Mouse (Mus musculus): ENCODE results near the gene Lcn9. TPM values are rescaled to one million over a fixed set of nuclear protein-coding genes. Genes with fewer than 3 reads are reported as not detected.

The Lcn9 gene
- not detected in 2 replicates for polyA plus RNA-seq (2016; fragmentation: Nextera tagmentation; extraction: Ambion mirVana)

DNA sequence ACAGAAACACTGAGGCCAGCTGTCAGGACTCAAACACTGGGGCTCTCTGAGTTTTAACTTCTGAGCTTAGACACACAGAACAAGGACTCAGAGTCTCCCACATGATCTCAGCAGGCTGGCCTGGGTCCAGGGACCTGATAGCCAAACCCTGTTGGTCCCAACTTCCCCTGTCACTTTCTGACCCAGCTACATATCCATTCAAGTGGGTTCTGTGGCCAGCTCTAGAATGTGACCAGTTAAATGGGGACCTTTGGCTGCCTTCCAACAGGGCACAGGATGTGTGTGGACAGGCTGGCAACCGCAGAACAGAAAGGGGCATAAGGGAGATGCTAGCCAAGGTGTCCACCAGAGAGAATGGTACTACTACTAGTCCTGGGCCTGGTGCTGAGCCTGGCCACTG is at the start of gene Lcn9:
TSS of gene Lcn9 (plus strand) at position 348 of the 400 bp plus-strand sequence.
- Histone ChIP-seq H3K27ac (no peak within 1 kb of the TSS), H3K4me3 (no peak within 1 kb of the TSS), H3K36me3 (no peaks in the 10 kb centered on the region), H3K27me3 (replicated peaks) (no peaks in the 10 kb centered on the region), H3K9ac (no peak within 1 kb of the TSS), H3K4me1 (no peaks in the 10 kb centered on the region), H3K9me3 (no peaks in the 10 kb centered on the region), H3K4me2 (replicated peaks) (no peak within 1 kb of the TSS)
- 100% methylated on average over 1 of the region's 1 CpGs for WGBS
- no peak for ATAC-seq (ENCODE audit: low FRiP score, low read depth)

DNA sequence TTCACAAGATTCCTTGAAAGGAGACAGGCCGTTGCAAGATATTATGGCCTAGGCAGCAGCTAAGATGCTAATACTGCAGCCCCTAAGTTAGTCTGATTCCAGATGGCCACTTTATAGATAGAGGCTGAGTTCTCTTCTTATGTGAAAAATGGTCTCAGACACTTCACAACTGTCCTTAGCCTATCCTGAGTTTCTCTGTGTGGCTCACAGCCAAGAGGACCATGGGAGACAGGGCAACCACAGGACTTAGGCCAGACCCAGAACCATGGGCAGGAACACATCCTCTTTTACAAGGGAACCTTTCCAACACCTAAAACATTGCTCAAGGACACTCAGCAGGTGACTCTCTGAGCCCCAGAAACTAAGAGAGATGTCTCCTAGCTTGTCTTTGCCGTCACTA is 49.4 kb upstream of the Lcn9 start:
- Histone ChIP-seq H3K27me3 (replicated peaks) (no peaks in the 10 kb centered on the region), H3K9ac (no peak overlapping the region), H3K36me3 (no peaks in the 10 kb centered on the region), H3K27ac (no peak overlapping the region), H3K4me1 (no peaks in the 10 kb centered on the region), H3K4me2 (replicated peaks) (no peak overlapping the region), H3K4me3 (no peak overlapping the region), H3K9me3 (no peaks in the 10 kb centered on the region)
- 93% methylated on average over 2 of the region's 2 CpGs for WGBS
- no peak for ATAC-seq (ENCODE audit: low FRiP score, low read depth)

DNA sequence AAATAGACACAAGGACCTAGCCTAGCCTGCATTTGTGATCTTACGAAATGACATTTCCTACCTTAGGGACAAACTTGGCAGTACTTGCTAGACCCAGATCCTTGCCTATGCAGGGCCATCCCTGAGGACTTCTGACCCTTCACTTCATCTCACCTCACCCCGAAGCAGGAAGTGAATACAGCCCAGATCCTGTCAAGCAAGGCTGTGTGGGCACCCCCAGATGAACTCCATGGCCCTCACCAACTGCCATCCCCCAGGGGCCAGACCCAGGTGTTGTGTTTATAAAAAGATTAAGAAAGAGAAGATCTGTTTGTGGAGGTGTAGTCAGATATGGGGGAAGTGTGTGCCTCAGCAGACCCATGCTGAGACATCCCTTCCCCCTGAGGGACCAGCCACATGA is 48.3 kb upstream of the Lcn9 start:
- no peaks in the 10 kb centered on the region for H3K27me3 ChIP-seq (replicated peaks)

DNA sequence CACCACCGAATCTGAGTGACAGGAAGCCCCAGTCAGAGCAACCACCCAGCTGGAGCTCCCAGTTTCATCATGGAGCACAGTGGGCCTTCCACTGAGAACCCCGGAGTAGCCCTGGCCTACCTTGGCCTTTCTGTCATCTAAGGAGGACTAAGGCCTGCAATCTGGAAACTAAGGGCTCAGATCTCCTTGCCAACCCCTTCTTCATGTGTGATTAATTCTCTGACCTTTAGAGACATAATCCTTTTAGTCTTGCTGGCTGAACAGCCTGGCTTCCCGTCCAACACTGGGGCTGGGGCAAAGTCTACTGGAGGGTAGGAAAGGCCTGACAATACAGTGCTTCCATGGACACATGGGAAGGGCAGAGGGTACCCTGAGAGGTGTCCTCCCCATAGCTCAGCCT is 47.0 kb upstream of the Lcn9 start:
- Histone ChIP-seq H3K9me3 (no peaks in the 10 kb centered on the region), H3K4me1 (no peaks in the 10 kb centered on the region), H3K27me3 (replicated peaks) (no peaks in the 10 kb centered on the region), H3K9ac (no peak overlapping the region), H3K27ac (no peak overlapping the region), H3K4me2 (replicated peaks) (no peak overlapping the region), H3K36me3 (no peaks in the 10 kb centered on the region), H3K4me3 (no peak overlapping the region)
- 84% methylated on average over 3 of the region's 3 CpGs for WGBS
- ATAC-seq (ENCODE audit: low FRiP score, low read depth) = no peak

More for the DNA sequence above, 48.3 kb upstream of the Lcn9 start:
- no peaks in the 10 kb centered on the region for H3K4me1 ChIP-seq
- no peak for ATAC-seq (ENCODE audit: low FRiP score, low read depth)
- no peak overlapping the region for H3K4me2 ChIP-seq (replicated peaks)
- no peak overlapping the region for H3K9ac ChIP-seq
- no peaks in the 10 kb centered on the region for H3K36me3 ChIP-seq
- H3K9me3 ChIP-seq = no peaks in the 10 kb centered on the region
- no peak overlapping the region for H3K4me3 ChIP-seq
- no peak overlapping the region for H3K27ac ChIP-seq
- 83% methylated on average over 2 of the region's 2 CpGs for WGBS

DNA sequence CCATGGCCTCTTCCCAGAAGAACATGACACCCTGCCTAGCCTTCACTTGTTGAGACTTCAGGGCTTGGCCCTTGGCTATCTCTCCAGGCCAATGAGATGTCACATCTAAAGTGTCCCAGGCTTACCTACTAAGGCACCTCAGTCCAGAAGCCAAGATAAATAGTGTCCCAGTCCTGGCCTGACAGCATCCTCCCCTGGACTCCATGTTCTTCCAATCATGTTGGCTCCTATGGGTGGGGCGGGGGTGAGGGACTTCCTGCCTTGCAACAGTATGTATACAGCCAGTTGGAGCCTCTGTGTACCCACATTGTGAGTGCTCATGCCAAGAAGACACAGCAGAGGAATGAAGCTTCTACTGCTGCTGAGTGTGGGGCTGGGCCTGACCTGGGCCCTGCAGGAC is 46.2 kb upstream of the Lcn9 start, which contains the start of gene Lcn11:
TSS of gene Lcn11 (plus strand) at position 301 of the 400 bp plus-strand sequence.
- WGBS = 92% methylated on average over 1 of the region's 1 CpGs
- Histone ChIP-seq H3K4me1 (no peaks in the 10 kb centered on the region), H3K9me3 (no peaks in the 10 kb centered on the region), H3K36me3 (no peaks in the 10 kb centered on the region), H3K9ac (no peak within 1 kb of the TSS), H3K27ac (no peak within 1 kb of the TSS), H3K4me3 (no peak within 1 kb of the TSS), H3K27me3 (replicated peaks) (no peaks in the 10 kb centered on the region), H3K4me2 (replicated peaks) (no peak within 1 kb of the TSS)
- no peak for ATAC-seq (ENCODE audit: low FRiP score, low read depth)

DNA sequence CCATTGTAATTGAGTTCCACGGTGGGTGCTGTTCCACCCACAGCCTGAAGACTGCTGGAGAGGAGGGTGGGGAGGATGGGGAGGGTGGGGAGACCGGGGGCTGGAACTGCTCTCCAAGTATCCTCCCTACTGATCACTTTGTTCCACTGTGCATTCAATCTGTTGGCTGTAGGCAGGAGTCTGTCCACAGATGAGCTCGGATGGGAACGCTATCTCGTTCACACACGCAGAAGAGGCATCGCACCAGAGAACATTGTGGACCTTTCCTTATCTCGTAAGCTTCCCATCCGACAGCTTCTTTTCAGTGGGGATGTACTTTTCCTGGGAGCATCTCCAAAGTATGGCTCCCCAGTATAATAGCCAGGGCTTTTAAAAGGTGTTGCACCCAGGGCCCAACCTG is 43.9 kb upstream of the Lcn9 start:
- WGBS = 93% methylated on average over 9 of the region's 9 CpGs
- no peak overlapping the region for H3K4me3 ChIP-seq
- no peak for ATAC-seq (ENCODE audit: low FRiP score, low read depth)

DNA sequence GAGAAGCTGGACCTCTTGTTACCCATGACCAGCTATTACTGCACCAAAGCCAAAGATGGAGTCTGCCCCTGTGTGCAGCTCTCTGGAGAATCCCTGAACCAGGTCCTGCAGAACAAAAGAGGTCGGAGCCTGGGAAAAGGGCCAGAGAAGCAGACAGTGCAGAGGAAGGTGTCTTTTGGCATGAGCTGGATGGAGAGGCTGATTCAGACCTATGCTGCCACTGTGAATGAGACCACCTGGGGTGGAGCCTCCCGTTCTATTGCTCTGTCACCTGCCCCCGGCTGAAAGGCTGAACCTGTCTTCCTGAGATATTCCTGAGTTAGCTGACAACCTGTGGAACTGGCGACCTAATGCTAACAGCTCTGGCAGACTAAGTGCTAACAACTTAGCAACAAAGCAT is 42.0 kb upstream of the Lcn9 start:
- no peak for ATAC-seq (ENCODE audit: low FRiP score, low read depth)
- Histone ChIP-seq H3K27ac (no peak overlapping the region), H3K4me1 (no peaks in the 10 kb centered on the region), H3K27me3 (replicated peaks) (no peaks in the 10 kb centered on the region), H3K9me3 (no peaks in the 10 kb centered on the region), H3K9ac (no peak overlapping the region), H3K4me3 (no peak overlapping the region), H3K36me3 (no peaks in the 10 kb centered on the region), H3K4me2 (replicated peaks) (no peak overlapping the region)
- 61% methylated on average over 4 of the region's 4 CpGs for WGBS

More for the DNA sequence above, 43.9 kb upstream of the Lcn9 start:
- Histone ChIP-seq H3K36me3 (no peaks in the 10 kb centered on the region), H3K4me2 (replicated peaks) (no peak overlapping the region), H3K4me1 (no peaks in the 10 kb centered on the region), H3K27me3 (replicated peaks) (no peaks in the 10 kb centered on the region), H3K27ac (no peak overlapping the region), H3K9me3 (no peaks in the 10 kb centered on the region), H3K9ac (no peak overlapping the region)

DNA sequence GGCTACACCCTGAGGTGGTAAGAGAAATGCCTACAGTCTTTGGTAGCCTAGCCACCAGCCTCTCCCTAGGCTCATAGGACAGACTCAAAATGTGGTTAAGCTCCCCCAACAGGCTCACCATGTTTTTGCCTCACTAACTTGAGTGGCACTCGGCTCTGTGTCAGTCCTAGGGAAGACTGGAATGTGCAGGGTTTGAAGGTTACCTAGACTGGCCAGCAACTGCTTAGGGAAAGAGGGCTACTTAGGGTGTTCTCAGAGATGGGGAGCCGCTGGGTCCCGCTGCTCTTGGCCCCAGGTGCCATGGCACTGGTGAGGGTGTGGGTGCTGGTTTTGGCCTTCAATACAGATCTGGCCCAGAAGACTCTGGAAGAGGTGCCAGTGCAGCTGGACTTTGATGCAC is 41.0 kb upstream of the Lcn9 start, which contains the start of gene Gm13539:
TSS of gene Gm13539 (plus strand) at position 301 of the 400 bp plus-strand sequence.
- H3K9ac ChIP-seq = no peak within 1 kb of the TSS
- no peak within 1 kb of the TSS for H3K4me3 ChIP-seq
- ATAC-seq (ENCODE audit: low FRiP score, low read depth) = no peak
- no peaks in the 10 kb centered on the region for H3K27me3 ChIP-seq (replicated peaks)
- H3K4me2 ChIP-seq (replicated peaks) = no peak within 1 kb of the TSS
- H3K36me3 ChIP-seq = no peaks in the 10 kb centered on the region
- H3K4me1 ChIP-seq = 0 out of 2 replicates have a peak, but pooled peaks cover 3% of the 10 kb centered on the region
- H3K9me3 ChIP-seq = no peaks in the 10 kb centered on the region
- WGBS = 88% methylated on average over 3 of the region's 3 CpGs
- H3K27ac ChIP-seq = no peak within 1 kb of the TSS

DNA sequence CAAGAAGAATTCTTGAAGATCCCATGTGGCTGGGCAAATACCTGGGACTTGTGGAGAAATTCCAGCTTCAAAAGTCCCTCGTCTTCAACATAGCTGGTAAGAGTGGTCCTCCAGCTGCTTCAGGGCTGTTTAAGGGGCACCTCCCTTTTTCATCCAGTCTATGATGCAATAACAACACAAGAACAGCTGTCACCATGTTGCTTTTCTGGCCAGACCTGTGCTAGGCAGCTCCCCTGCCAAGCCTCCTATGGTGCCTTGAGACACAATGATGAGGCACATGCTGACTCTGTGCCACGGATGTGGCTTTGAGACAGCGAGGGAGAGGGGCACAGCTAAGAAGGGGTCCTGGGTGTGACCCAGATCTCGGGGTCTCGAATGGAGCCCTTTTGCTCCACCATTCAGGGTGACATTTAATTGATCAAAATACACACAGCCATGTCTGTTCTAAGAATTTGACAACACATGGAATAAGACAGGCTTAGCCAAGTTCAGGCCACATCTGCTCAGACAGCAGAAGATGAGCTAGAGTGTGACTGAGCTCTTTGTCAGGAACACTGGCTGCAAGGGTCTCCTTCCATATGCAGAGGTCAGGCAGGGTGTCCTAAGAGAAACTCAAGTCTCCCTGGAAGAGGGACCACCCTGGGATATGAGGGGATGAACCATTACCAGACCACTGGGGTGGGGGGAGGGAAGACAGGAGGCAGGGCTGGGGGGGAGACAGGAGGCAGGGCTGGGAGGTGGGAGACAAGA is 37.2 kb upstream of the Lcn9 start:
- Histone ChIP-seq H3K9me3 (no peaks in the 10 kb centered on the region), H3K36me3 (no peaks in the 10 kb centered on the region), H3K9ac (no peak overlapping the region), H3K27me3 (replicated peaks) (no peaks in the 10 kb centered on the region), H3K4me1 (0 out of 2 replicates have a peak, but pooled peaks cover 3% of the 10 kb centered on the region), H3K27ac (no peak overlapping the region), H3K4me2 (replicated peaks) (no peak overlapping the region), H3K4me3 (no peak overlapping the region)
- ATAC-seq (ENCODE audit: low FRiP score, low read depth) = no peak
- WGBS = 70% methylated on average over 5 of the region's 5 CpGs

DNA sequence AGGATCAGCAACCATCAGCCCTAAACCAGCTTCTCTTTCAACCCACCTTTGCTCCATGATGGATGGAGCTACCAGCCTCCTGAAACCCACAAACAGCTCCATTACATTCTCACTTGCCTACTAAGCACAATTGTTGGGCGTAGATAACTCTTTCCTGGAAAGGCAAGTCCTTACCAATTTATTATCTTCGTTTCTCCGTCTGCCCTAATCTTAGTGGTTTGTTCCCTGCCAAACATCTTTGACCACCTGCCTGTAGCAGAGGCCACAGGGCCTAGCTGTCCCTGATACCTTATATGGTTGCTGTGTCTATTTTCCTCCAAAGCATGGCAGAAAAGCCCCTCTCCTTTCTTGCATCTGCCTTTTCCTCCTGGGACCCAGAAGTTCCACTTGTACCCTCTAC is 33.9 kb upstream of the Lcn9 start:
- Histone ChIP-seq H3K27me3 (replicated peaks) (no peaks in the 10 kb centered on the region), H3K9me3 (no peaks in the 10 kb centered on the region), H3K4me2 (replicated peaks) (no peak overlapping the region), H3K9ac (no peak overlapping the region), H3K36me3 (no peaks in the 10 kb centered on the region), H3K4me1 (0 out of 2 replicates have a peak, but pooled peaks cover 3% of the 10 kb centered on the region), H3K4me3 (no peak overlapping the region), H3K27ac (no peak overlapping the region)
- WGBS = 92% methylated on average over 3 of the region's 3 CpGs
- ATAC-seq (ENCODE audit: low FRiP score, low read depth) = no peak

DNA sequence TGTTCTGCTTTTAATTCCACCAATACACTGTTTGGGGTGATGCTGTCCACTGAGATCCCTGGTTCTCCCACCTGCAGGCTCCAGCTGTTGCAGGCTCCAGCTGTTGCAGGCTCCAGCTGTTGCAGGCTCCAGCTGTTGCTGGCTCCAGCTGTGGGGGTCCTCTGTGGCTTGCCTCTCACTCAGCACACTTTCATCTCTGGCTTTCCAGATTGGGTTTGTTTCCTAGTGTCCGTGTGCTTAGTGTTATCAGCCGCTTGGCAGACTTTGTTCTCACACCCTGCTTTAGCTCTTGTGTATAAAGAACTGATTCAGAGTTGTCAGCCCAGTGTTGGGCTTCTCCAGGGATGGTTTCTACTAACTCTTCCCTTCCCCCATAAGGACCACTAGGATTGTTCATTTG is 25.3 kb upstream of the Lcn9 start:
- no peak for ATAC-seq (ENCODE audit: low FRiP score, low read depth)
- Histone ChIP-seq H3K4me1 (no peaks in the 10 kb centered on the region), H3K4me2 (replicated peaks) (no peak overlapping the region), H3K27me3 (replicated peaks) (no peaks in the 10 kb centered on the region), H3K9me3 (no peaks in the 10 kb centered on the region), H3K36me3 (no peaks in the 10 kb centered on the region), H3K27ac (no peak overlapping the region), H3K4me3 (no peak overlapping the region), H3K9ac (no peak overlapping the region)
- WGBS = 53% methylated on average over 2 of the region's 2 CpGs

DNA sequence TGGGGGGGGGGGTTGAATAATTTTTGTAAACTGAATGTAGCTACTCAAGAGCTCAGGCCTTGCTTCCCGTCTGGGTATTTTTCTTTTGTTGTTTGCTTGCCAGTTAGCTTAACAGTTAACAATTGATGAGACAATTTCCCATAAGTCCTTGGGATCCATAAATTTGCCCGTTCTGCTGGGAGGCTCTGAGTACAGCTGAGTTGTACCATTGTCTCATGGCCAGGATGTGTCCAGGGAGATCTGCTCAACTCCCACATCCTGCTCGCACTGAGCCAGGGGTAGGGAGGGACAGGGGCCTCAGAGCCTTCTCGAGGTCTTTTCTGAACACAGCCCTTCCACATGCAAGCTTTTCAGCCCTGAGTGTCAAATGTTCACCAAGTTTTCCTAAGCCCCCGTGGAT is 24.9 kb upstream of the Lcn9 start:
- Histone ChIP-seq H3K27ac (no peak overlapping the region), H3K4me1 (no peaks in the 10 kb centered on the region), H3K9ac (no peak overlapping the region), H3K9me3 (no peaks in the 10 kb centered on the region), H3K4me2 (replicated peaks) (no peak overlapping the region), H3K27me3 (replicated peaks) (no peaks in the 10 kb centered on the region), H3K4me3 (no peak overlapping the region), H3K36me3 (no peaks in the 10 kb centered on the region)
- no peak for ATAC-seq (ENCODE audit: low FRiP score, low read depth)
- WGBS = 42% methylated on average over 5 of the region's 5 CpGs

DNA sequence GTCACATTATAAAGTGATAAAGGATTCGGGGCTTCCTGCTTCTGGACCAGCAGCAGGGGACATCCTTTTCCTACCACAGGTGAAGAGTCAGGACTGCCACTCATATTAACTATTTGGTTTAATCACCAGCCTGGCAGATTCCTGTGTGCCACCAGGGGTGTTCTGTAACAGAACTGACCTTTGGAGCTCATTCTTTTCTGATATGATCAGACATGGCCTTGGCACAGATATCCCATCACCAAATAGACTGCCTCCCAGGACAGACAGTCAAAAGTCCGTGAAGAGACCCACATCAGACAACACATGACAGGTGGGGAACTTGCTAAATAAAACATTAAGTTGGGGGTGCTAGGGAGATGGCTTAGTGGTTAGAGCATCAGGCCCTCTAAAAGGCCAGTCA is 11.2 kb upstream of the Lcn9 start:
- Histone ChIP-seq H3K4me1 (no peaks in the 10 kb centered on the region), H3K4me3 (no peak overlapping the region), H3K36me3 (no peaks in the 10 kb centered on the region), H3K27ac (no peak overlapping the region), H3K9me3 (no peaks in the 10 kb centered on the region), H3K27me3 (replicated peaks) (no peaks in the 10 kb centered on the region), H3K4me2 (replicated peaks) (no peak overlapping the region), H3K9ac (no peak overlapping the region)
- no peak for ATAC-seq (ENCODE audit: low FRiP score, low read depth)
- 89% methylated on average over 2 of the region's 2 CpGs for WGBS

Measured in neural tube, embryonic 12.5 days (tissue).